Mouse (Mus musculus) small intestine, adult 2 months (tissue): Measurements from ENCODE around the gene Taf1b.

Source experiments
- CTCF ChIP-seq: fragments of 200-500 bp; IDR thresholded peaks from 2 replicates; pipeline ENCODE4 v1.5.1; 2012; ENCODE audit warnings: low read depth, mild to moderate bottlenecking, control low read depth, inconsistent platforms, low read length, moderate library complexity, mixed read lengths; ENCODE audit not compliant: insufficient replicate concordance, insufficient read length; ENCODE audit errors: extremely low read depth
- POLR2A ChIP-seq: fragments of 200-500 bp; IDR thresholded peaks from 2 replicates; pipeline ENCODE4 v1.6.1; 2012; ENCODE audit warnings: low read depth, mild to moderate bottlenecking, control low read depth, inconsistent platforms, low read length, moderate library complexity

DNA sequence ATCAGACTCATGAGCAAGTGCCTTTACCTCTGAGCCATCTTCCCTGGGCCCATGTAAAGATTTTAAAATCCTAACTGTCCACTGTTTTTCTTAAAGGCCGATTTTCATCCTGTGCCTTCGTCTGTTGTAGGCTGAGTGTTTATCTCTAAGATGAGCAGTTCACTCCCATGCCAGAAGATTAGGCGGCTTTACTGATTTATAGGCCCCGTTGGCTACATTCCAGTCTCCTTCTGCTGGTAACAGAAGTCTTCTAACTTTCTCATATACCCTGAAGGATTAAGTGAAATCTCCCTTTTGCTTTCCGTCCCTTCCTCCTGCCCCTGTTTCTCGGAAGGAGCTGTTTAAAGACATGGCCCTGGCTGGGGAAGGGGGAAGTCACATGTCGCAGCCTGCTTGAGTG is 76.7 kb downstream of the Taf1b start:
- TF ChIP-seq CTCF: no peak
- TF ChIP-seq POLR2A: no peak
